Mouse (Mus musculus) v-Abl transformed pro-B cells (cell line): ENCODE results near the gene Mymx.

ENCODE experiments used
- in situ Hi-C, 2 experiments: fragments of 400-800 bp; cut with MboI; formaldehyde crosslinking; loops; one replicate each; pipeline ENCODE4 v1.15.1; 2025; ENCODE audit not compliant: unreplicated experiment in 2 of 2

Mymx gene

GRCm38 (mm10) chr17:45612008-45612407 is 10.1 kb upstream of the Mymx start:
- in situ Hi-C loops, result no loop called here

DNA sequence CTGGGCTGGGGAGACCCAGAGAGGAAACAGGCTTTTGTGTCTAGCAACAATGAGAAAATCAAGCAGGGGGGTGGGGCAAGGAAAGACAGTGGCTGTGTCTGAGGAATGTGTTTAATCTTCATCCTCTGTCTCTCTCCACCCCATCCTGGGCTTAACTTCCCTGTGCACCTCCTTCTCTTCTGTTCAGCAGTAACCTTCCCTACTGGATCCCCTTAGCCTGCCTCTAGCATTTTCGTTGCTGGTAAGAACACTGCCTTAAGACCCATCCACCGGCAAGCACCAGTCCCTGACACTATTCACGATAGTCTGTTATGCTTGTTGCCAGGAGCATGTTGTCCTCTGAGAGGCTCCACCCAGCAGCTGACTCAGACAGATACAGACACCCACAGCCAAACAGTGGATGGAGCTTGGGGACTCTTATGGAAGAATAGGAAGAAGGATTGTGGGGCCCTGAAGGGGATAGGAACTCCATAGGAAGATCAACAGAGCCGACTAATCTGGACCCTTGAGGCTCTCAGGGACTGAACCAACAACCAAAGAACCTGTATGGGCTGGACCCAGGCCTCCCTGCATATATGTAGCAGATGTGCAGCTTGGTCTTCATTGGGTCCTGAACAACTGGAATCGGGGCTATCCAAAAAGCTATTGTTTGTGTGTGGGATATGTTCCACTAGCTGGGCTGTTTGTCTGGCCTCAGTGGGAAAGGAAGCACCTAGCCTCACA is 8.4 kb upstream of the Mymx start:
- in situ Hi-C loops, result no loop called here

- in situ Hi-C loops, result no loop called here
Measured at GRCm38 (mm10) chr17:45608396-45608795, 6.5 kb upstream of the Mymx start.

DNA sequence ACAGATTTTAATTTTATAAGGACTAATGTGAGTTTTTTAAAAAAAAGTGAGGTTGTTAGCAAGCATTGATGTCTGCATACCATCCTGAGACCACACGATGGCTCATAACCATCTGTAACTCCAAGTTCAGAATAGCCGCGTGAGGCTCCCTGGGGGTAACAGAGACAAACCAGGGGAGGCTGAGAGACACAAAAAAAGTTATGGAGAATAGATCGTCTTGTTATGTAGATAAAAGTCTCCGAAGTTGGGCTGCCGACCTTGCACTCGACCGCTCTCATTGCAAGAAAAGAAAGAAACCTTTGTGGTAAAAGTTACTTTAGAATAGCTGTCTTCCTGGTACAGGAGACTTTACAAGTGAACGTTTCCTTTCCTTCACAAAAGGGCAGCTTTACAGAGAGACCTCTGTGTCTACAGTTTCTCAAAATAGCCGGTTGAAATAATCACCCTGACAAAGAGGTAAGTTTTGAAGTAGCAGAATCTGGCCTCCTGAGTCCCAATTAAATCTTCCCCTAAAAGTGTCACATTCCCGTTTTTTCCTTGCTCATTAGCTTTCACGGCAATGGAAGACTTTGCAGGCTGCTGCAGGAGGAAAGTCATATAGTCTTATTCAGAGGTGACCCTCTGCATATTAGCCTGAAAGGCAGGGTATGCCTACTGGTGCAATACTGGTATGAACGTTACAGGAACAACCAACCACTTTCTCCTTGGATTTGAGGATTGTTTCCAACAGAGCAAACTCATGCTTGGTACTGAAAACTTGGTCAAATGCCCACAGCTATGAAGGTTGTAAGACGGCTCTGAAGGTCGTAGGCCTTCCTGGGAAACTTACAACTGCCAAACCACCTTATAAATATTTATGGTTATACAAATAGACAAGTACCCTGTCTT is 5.3 kb upstream of the Mymx start:
- in situ Hi-C loops, result no loop called here

GRCm38 (mm10) chr17:45602984-45603383 is 1.1 kb upstream of the Mymx start:
- in situ Hi-C loops, result no loop called here

DNA sequence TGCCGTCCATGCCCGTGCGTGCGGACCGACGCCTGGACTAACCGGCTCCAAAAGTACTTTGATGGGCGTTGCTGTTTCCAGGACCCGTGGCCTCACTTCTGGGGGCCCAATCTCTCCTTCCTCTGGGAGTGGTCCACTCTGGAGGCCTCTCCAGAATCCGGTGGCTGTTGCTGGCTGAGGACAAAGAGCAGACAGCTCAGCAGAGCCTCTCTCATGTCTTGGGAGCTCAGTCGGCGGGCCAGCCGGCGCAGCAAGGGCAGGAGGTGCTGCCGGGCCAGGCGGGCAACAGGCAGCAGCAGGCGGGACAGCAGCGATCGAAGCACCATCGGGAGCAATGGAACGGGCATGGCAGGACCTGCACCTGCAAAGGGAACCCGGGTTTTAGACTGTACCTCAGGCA is 577 bp downstream of the Mymx start:
- in situ Hi-C loops, result no loop called here

DNA sequence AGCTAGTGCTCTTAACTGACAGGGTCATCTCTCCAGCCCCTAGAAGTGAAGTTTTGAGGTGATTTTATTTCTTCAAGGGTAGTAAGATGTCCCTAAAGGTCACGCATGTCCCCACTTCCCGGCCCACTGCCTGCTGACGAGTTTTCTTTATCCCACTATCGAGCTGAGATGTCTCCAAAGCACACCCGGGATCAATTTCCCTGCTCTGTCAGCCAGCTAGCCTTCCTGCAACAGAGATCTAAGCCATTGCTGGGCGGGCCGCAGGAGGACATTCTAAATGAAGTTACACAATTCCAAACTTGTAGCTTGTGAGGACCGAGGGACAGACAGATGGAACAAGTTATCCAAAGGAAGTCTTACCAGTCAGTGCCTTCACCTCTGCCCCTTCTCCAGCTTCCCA is 1.6 kb downstream of the Mymx start:
- in situ Hi-C loops, result no loop called here

- in situ Hi-C loops, result no loop called here
Measured at GRCm38 (mm10) chr17:45599446-45600242, 2.3 kb downstream of the Mymx start, which contains the start of gene Slc29a1. Slc29a1 (minus strand) TSS chr17:45599606.

DNA sequence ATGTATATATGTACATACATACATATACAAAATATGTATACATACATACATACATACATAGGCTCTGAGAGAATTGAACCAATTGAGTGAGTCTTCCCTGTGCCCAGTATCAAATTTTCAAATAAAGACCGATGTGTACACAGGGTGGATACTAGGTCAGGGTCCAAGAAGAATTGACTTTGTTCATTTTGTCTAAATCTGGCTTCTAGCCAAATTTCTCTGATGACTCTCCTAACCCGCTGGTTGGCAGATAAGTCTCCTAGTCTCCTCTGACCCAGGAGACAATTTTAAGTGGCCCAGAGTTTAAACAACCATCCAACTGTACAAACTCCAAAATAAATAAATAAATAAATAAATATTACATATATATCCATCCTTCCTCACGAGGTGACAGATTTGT is 3.0 kb downstream of the Mymx start:
- in situ Hi-C loops, result no loop called here

DNA sequence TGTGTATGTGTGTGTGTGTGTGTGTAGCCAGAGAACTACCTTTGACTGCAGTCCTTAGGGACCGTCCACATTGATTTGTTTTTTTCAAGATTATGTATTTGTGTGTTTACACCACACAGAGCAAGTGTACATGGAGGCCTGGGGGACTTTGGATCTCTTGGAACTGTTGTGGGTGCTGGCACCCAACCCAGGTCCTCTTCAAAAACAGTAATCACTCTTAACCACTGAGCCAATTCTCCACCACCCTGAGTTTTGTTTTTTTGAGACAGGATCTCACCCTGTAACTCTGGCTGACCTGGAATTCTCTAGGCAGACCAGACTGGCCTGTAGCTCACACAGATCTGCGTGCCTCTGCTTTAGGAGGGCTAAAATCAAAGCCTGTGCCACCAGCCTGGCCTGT is 3.5 kb downstream of the Mymx start:
- in situ Hi-C loops, result no loop called here

- in situ Hi-C loops, result no loop called here
Measured at GRCm38 (mm10) chr17:45597787-45598186, 4.1 kb downstream of the Mymx start.

DNA sequence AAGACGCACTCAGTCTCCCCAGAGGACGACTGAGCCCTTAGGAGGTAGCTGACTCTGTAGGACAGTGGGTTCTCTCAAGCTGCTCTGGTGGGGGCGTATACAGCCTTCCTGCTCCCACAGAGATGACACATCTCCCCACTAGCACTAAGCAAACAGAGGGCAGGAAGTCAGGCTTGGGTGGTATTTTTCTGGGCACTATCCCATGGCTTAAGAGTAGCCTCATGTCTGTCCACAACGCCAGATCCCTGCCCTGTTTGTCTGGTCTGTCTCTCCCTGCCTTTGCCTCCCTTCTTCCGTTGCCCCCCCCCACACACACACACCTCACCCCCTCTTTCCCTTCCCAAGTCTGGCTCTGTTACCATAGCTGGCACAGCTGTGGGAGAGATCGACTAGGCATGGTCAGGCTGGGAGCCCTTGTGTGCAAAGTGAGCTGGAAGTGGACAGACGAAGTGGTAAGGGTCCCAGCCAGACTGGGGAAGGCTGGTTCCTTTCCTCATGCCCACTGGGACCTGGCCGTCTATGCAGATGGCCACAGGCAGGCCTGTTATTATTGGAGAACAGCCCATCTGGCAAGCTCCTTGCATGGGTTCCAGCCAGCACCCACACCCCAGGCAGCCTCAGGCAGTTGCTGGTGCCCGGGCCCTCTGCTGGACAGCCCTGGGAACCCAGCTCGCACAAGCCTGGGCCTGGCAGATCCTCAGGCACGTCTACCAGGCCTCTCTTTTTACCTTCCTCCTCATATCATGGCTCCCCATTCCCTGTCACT is 5.1 kb downstream of the Mymx start:
- in situ Hi-C loops, result no loop called here

DNA sequence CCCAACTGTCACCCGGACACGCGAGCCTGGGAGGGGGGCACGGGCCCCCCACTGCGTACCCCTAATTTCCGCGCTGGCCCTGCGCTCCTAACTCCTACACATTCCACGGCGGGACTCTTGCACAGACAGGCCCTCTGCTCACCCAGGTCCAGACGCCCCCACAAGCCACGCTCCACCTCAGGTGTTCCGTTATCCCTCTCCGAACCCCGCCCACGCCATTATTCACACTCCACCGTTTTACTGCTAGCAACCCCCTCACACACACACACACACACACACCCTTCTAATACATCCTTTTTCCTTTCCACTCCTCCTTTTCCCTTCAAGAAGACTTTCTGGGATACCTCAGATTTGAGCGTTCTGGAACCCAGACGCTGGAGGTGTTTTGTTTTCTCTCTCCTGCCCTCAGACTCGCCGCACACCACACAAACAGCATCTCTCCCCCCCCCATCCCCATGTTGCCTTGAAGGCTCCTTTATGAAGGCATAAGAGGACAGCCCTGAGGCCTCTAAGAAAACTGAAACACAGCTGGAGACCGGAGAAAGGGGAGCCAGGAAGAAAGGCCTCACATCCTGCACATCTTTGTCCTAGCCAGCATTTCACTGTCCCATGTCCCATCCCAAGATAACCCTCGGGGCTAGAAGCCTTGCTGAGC is 6.0 kb downstream of the Mymx start:
- in situ Hi-C loops, result no loop called here

- in situ Hi-C loops, result loop anchor here in 1 of 2 experiments (5.0 kb wide), 1 partner anchor 32 kb away; no protein-coding TSS in a partner anchor
Measured at GRCm38 (mm10) chr17:45594881-45595735, 6.8 kb downstream of the Mymx start.

- in situ Hi-C loops, result loop anchor here in 1 of 2 experiments (5.0 kb wide), 1 partner anchor 33 kb away; no protein-coding TSS in a partner anchor
Measured at GRCm38 (mm10) chr17:45594195-45594594, 7.7 kb downstream of the Mymx start.

- in situ Hi-C loops, result loop anchor here in 1 of 2 experiments (5.0 kb wide), 1 partner anchor 34 kb away; no protein-coding TSS in a partner anchor
Measured at GRCm38 (mm10) chr17:45593479-45593878, 8.4 kb downstream of the Mymx start.

DNA sequence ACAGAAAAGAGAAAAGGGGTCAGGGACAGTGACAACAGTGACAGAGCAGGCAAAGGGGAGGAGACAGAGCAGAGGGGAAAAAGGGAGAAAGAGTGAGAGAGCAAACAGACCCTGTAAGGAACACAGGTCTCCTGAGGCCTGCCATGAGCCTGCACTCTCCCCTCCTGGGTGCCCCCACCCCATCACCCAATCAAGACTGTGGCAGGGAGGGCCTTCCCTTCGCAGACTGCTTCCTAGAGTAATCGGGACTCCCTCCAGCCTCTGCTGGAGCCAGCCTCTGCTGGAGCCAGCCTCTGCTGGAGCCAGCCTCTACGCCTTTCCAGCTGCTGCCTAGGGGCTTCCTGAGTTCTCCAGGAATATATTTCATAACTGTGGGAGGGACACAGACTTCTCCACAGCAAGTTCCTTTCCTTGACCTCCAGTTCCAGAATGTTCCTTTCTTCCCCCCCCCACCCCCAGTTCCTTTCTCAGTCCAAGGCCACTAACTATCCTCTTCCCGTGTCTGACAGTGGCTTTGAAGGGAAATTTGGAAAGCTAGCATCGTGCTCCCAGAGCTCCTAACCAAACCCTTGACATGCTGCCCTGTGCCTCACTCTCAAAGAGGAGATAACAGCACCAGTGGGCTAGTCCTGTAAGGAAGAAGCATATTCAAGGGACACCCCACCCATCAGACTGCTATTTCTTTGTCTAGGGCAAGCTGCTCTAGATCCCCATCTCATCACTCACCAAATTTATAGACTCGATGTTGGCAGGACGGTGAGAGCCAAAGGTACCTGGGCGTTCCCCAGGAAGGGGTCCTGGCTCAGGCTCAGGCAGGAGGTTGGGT is 9.1 kb downstream of the Mymx start:
- in situ Hi-C loops, result loop anchor here in 1 of 2 experiments (5.0 kb wide), 1 partner anchor 34 kb away; no protein-coding TSS in a partner anchor
